Mouse (Mus musculus): ENCODE results near the gene Zmynd8. TPM values are rescaled to one million over a fixed set of nuclear protein-coding genes. Genes with fewer than 3 reads are reported as not detected.

The Zmynd8 gene
- polyA plus RNA-seq, 1 experiment from 2014 or later: 28.6 TPM

- Histone ChIP-seq H3K4me3 (ENCODE audit: low read depth, low read length) (no peak overlapping the region), H3K27ac (replicated peaks; ENCODE audit: low read depth, low read length) (no peak overlapping the region), H3K9me3 (ENCODE audit: control insufficient read depth, low read length) (no peaks in the 10 kb centered on the region), H3K9ac (ENCODE audit: low read depth, low read length) (no peak overlapping the region), H3K4me2 (ENCODE audit: low read depth, low read length) (no peak overlapping the region), H3K4me1 (ENCODE audit: control insufficient read depth, insufficient read depth, low read length) (no peaks in the 10 kb centered on the region), H3K27me3 (replicated peaks; ENCODE audit: control insufficient read depth, insufficient read depth, low read length) (no peaks in the 10 kb centered on the region), H3K36me3 (ENCODE audit: control insufficient read depth, insufficient read depth, low read length) (peaks cover 87% of the 10 kb centered on the region)
- 86% methylated on average over 25 of the region's 25 CpGs for WGBS
- ATAC-seq (ENCODE audit: low read depth) (no peak), DNase-seq (ENCODE audit: low spot score) (no peak)
Measured at GRCm38 (mm10) chr2:165792431-165793282, 106.2 kb downstream of the Zmynd8 start.

- DNase-seq (ENCODE audit: low spot score): no peak
- 69% methylated on average over 9 of the region's 9 CpGs for WGBS
- Histone ChIP-seq H3K27ac (replicated peaks; ENCODE audit: low read depth, low read length) (no peak overlapping the region), H3K36me3 (ENCODE audit: control insufficient read depth, insufficient read depth, low read length) (peaks cover 82% of the 10 kb centered on the region), H3K4me3 (ENCODE audit: low read depth, low read length) (no peak overlapping the region), H3K4me2 (ENCODE audit: low read depth, low read length) (no peak overlapping the region), H3K4me1 (ENCODE audit: control insufficient read depth, insufficient read depth, low read length) (no peaks in the 10 kb centered on the region), H3K9ac (ENCODE audit: low read depth, low read length) (no peak overlapping the region), H3K9me3 (ENCODE audit: control insufficient read depth, low read length) (no peaks in the 10 kb centered on the region), H3K27me3 (replicated peaks; ENCODE audit: control insufficient read depth, insufficient read depth, low read length) (no peaks in the 10 kb centered on the region)
- ATAC-seq (ENCODE audit: low read depth): no peak
Measured at GRCm38 (mm10) chr2:165791657-165792056, 107.2 kb downstream of the Zmynd8 start.

DNA sequence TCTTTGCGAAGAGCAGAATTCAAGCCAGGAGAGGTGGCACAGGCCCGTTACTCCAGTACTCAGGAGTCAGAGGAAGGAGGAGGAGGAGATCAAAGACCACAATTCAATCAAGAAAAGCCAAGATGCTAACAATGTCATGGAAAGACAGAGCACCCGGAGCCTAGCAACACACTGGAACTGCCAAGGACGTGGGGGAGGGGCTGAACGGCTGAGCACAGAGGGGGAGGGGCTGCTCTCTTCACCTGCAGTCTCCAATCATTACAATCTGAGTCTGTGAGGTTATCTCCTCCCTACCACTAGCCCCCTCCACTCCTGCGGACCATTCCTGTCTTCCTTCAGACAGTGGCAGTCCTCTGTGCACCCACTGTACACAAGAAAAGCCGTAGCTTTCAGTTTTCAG, 107.8 kb downstream of the Zmynd8 start:
- Histone ChIP-seq H3K9me3 (ENCODE audit: control insufficient read depth, low read length) (no peaks in the 10 kb centered on the region), H3K27ac (replicated peaks; ENCODE audit: low read depth, low read length) (no peak overlapping the region), H3K4me3 (ENCODE audit: low read depth, low read length) (no peak overlapping the region), H3K9ac (ENCODE audit: low read depth, low read length) (no peak overlapping the region), H3K27me3 (replicated peaks; ENCODE audit: control insufficient read depth, insufficient read depth, low read length) (no peaks in the 10 kb centered on the region), H3K4me1 (ENCODE audit: control insufficient read depth, insufficient read depth, low read length) (no peaks in the 10 kb centered on the region), H3K4me2 (ENCODE audit: low read depth, low read length) (no peak overlapping the region), H3K36me3 (ENCODE audit: control insufficient read depth, insufficient read depth, low read length) (peaks cover 82% of the 10 kb centered on the region)
- ATAC-seq (ENCODE audit: low read depth) (no peak), DNase-seq (ENCODE audit: low spot score) (no peak)
- 74% methylated on average over 7 of the region's 7 CpGs for WGBS

DNA sequence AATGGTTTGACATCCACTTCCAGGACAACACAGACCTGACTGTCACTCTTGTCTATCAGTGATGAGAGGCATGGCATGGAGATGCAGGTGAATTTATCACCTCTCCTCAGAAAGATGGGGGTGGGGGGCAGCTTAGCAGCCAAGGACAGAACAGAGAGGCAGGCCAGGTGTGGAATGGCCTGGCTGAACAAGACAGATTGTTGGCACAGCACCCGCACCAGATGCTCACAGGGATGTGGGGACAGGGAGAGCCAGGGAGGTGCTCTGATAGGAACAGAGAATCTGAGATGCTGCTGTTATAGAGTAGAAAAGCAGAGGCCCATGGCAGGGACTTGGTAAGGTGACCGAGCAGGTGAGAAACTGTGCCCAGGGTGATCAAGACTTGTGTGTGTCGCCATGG, 109.1 kb downstream of the Zmynd8 start:
- Histone ChIP-seq H3K36me3 (ENCODE audit: control insufficient read depth, insufficient read depth, low read length) (peaks cover 85% of the 10 kb centered on the region), H3K27ac (replicated peaks; ENCODE audit: low read depth, low read length) (no peak overlapping the region), H3K9me3 (ENCODE audit: control insufficient read depth, low read length) (no peaks in the 10 kb centered on the region), H3K4me2 (ENCODE audit: low read depth, low read length) (no peak overlapping the region), H3K27me3 (replicated peaks; ENCODE audit: control insufficient read depth, insufficient read depth, low read length) (no peaks in the 10 kb centered on the region), H3K9ac (ENCODE audit: low read depth, low read length) (no peak overlapping the region), H3K4me3 (ENCODE audit: low read depth, low read length) (no peak overlapping the region), H3K4me1 (ENCODE audit: control insufficient read depth, insufficient read depth, low read length) (no peaks in the 10 kb centered on the region)
- DNase-seq (ENCODE audit: low spot score): no peak
- no peak for ATAC-seq (ENCODE audit: low read depth)
- 93% methylated on average over 3 of the region's 3 CpGs for WGBS

DNA sequence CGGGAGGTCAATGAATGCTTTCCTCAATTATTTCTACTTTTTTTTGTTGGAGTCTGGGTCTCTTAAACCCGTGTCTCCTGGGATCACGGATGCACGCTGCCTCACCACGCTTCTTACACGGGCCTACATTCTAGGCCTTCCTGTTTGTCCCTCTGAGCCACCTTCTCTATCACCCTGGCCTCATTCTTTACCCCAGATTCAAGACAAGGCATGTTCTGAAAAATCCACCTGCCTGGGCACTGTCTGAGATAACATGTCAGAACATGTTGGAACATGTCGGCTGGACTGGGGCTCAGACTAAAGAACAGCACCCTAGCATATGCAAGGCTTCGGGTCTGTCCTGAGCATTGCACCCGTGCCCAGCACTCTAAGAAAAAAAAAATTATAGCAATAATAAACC, 110.0 kb downstream of the Zmynd8 start:
- WGBS: 90% methylated on average over 9 of the region's 9 CpGs
- no peak for DNase-seq (ENCODE audit: low spot score)
- Histone ChIP-seq H3K9ac (ENCODE audit: low read depth, low read length) (no peak overlapping the region), H3K9me3 (ENCODE audit: control insufficient read depth, low read length) (no peaks in the 10 kb centered on the region), H3K4me1 (ENCODE audit: control insufficient read depth, insufficient read depth, low read length) (no peaks in the 10 kb centered on the region), H3K27me3 (replicated peaks; ENCODE audit: control insufficient read depth, insufficient read depth, low read length) (no peaks in the 10 kb centered on the region), H3K4me2 (ENCODE audit: low read depth, low read length) (no peak overlapping the region), H3K27ac (replicated peaks; ENCODE audit: low read depth, low read length) (no peak overlapping the region), H3K4me3 (ENCODE audit: low read depth, low read length) (no peak overlapping the region), H3K36me3 (ENCODE audit: control insufficient read depth, insufficient read depth, low read length) (peaks cover 83% of the 10 kb centered on the region)
- no peak for ATAC-seq (ENCODE audit: low read depth)

GRCm38 (mm10) chr2:165788005-165788404, 110.8 kb downstream of the Zmynd8 start:
- no peak overlapping the region for H3K9ac ChIP-seq (ENCODE audit: low read depth, low read length)
- 52% methylated on average over 11 of the region's 11 CpGs for WGBS
- peak; percentile 58 for ATAC-seq (ENCODE audit: low read depth)
- no peak overlapping the region for H3K4me2 ChIP-seq (ENCODE audit: low read depth, low read length)
- H3K9me3 ChIP-seq (ENCODE audit: control insufficient read depth, low read length): no peaks in the 10 kb centered on the region
- H3K27ac ChIP-seq (replicated peaks; ENCODE audit: low read depth, low read length): no peak overlapping the region
- DNase-seq (ENCODE audit: low spot score): peak; percentile 90
- no peak overlapping the region for H3K4me3 ChIP-seq (ENCODE audit: low read depth, low read length)
- H3K27me3 ChIP-seq (replicated peaks; ENCODE audit: control insufficient read depth, insufficient read depth, low read length): no peaks in the 10 kb centered on the region
- H3K36me3 ChIP-seq (ENCODE audit: control insufficient read depth, insufficient read depth, low read length): peaks cover 81% of the 10 kb centered on the region
- H3K4me1 ChIP-seq (ENCODE audit: control insufficient read depth, insufficient read depth, low read length): no peaks in the 10 kb centered on the region

DNA sequence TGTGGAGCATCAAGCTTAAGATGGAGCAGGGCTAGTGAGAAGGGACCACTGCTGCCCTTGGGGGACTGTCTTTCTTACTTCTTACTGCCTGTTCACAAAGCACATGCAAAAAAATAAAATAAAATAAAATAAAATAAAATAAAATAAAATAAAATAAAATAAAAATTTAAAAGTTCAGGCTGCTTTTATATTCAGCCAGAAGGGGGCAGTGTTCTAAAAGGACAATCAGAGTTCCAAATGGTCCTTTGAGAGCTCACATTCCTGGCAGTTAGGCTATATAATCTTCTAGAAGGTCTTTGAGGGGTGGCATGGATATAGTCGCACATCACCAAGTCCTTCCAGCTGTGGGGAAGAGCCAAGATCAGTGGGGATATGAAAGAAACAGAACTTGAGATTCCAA, 112.3 kb downstream of the Zmynd8 start:
- DNase-seq (ENCODE audit: low spot score) (no peak), ATAC-seq (ENCODE audit: low read depth) (no peak)
- no peaks in the 10 kb centered on the region for H3K9me3 ChIP-seq (ENCODE audit: control insufficient read depth, low read length)
- 64% methylated on average over 1 of the region's 1 CpGs for WGBS
- no peak overlapping the region for H3K9ac ChIP-seq (ENCODE audit: low read depth, low read length)
- H3K4me2 ChIP-seq (ENCODE audit: low read depth, low read length): no peak overlapping the region
- H3K36me3 ChIP-seq (ENCODE audit: control insufficient read depth, insufficient read depth, low read length): peaks cover 67% of the 10 kb centered on the region
- no peak overlapping the region for H3K27ac ChIP-seq (replicated peaks; ENCODE audit: low read depth, low read length)
- H3K4me1 ChIP-seq (ENCODE audit: control insufficient read depth, insufficient read depth, low read length): no peaks in the 10 kb centered on the region
- H3K4me3 ChIP-seq (ENCODE audit: low read depth, low read length): no peak overlapping the region
- H3K27me3 ChIP-seq (replicated peaks; ENCODE audit: control insufficient read depth, insufficient read depth, low read length): no peaks in the 10 kb centered on the region

DNA sequence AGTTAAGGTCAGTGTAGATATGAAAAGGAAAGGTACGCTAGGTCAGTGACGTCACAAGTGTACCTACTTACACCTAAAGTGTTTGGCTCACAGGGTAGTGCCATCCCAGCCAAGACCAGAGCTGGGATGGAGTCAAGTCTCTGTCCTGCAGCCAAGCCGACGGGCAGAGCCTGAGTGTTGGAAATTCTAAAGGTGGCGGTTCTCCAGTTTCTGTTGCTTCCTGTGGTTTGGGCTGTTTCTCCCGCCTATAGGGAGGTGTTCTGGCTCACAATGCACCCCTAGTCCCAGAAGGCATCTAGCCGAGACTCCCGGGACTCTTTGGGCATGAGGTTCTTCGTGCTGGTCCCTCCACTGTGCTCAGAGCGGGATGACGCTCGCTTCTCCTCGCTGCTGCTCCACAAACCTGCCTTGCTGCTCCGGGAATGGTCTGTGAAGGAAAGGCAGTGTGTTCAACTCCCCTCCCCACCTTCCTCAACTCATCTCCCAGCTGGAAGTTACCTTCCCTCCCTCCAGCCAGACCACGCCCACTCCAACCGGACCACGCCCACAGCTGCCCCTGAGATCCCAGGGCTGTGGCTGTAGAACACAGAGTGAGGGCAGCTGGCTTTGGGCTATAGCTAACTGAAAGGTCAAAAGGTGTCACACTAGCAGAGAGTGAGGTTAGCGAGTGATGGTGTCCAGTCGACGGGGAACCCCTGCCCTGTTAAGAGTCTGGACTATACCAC, 113.3 kb downstream of the Zmynd8 start:
- no peak for ATAC-seq (ENCODE audit: low read depth)
- no peak for DNase-seq (ENCODE audit: low spot score)
- H3K4me3 ChIP-seq (ENCODE audit: low read depth, low read length): no peak overlapping the region
- H3K9ac ChIP-seq (ENCODE audit: low read depth, low read length): no peak overlapping the region
- no peaks in the 10 kb centered on the region for H3K4me1 ChIP-seq (ENCODE audit: control insufficient read depth, insufficient read depth, low read length)
- H3K9me3 ChIP-seq (ENCODE audit: control insufficient read depth, low read length): no peaks in the 10 kb centered on the region
- 84% methylated on average over 20 of the region's 20 CpGs for WGBS
- H3K36me3 ChIP-seq (ENCODE audit: control insufficient read depth, insufficient read depth, low read length): peaks cover 60% of the 10 kb centered on the region
- H3K4me2 ChIP-seq (ENCODE audit: low read depth, low read length): no peak overlapping the region
- H3K27me3 ChIP-seq (replicated peaks; ENCODE audit: control insufficient read depth, insufficient read depth, low read length): no peaks in the 10 kb centered on the region
- no peak overlapping the region for H3K27ac ChIP-seq (replicated peaks; ENCODE audit: low read depth, low read length)

Data from embryonic facial prominence, embryonic 14.5 days (tissue).